Mouse (Mus musculus) layer of hippocampus, adult 2 months (tissue): ENCODE measurements around the gene Ankrd13b. TPM values are rescaled to one million over a fixed set of nuclear protein-coding genes. Genes with fewer than 3 reads are reported as not detected.
"Not testable (repeated sequence)": the region's sequence is repeated elsewhere in the genome, so short reads cannot be mapped to it uniquely, and the experiment has no call there.

Experiments used
- DNase-seq, 2 experiments: peaks; one replicate each; pipeline ENCODE4 v3.0.0; 2022; ENCODE audit warnings: low spot score in 2 of 2
- H3K27ac ChIP-seq: fragments of 200-600 bp; 2 replicates; pipeline ENCODE4 v1.8.1; 2022
- H3K4me3 ChIP-seq: fragments of 200-600 bp; 2 replicates; pipeline ENCODE4 v1.8.1; 2022; ENCODE audit warnings: mild to moderate bottlenecking
- CTCF ChIP-seq: fragments of 200-600 bp; conservative IDR thresholded peaks from 2 replicates; pipeline ENCODE4 v1.8.1; 2022; ENCODE audit warnings: antibody characterized with exemption, mild to moderate bottlenecking, moderate library complexity
- long read RNA-seq, 2 experiments: library from polyadenylated mRNA; stranded (forward); transcript quantifications; one replicate each; pipeline ENCODE4 v2.0.0; 2021; ENCODE audit warnings: borderline mapping rate in 2 of 2
- total RNA-seq, 2 experiments: library from RNA; stranded (reverse); gene quantifications; 2 replicates each; pipeline ENCODE4 v1.2.3; 2021

The Ankrd13b gene
- 10 to 100 TPM; 80.1 to 81.7 TPM for total RNA-seq
- long read RNA-seq, experiment 1, transcript Ankrd13b-201 (15 exons, 3,105 nt) = major isoform, 9 of 48 reads
- long read RNA-seq, experiment 1, partial matches to known transcripts = 9 of 48 reads
- long read RNA-seq, experiment 1, other reads (novel, unspliced or antisense) = 30 of 48 reads
- long read RNA-seq, experiment 2, transcript Ankrd13b-201 (15 exons, 3,105 nt) = major isoform, 11 of 53 reads
- long read RNA-seq, experiment 2, partial matches to known transcripts = 23 of 53 reads
- long read RNA-seq, experiment 2, other reads (novel, unspliced or antisense) = 19 of 53 reads

- Histone ChIP-seq H3K4me3 (peak within 1 kb of the TSS; percentile 65), H3K27ac (peak within 1 kb of the TSS; percentile 95)
- TF ChIP-seq CTCF = no peak
- DNase-seq = peak; percentile 71 to 83
Measured at GRCm38 (mm10) chr11:77489591-77490235, at the start of gene Ankrd13b. Ankrd13b (minus strand) TSS chr11:77489678.

GRCm38 (mm10) chr11:77532202-77532846 is 42.8 kb upstream of the Ankrd13b start:
- H3K27ac ChIP-seq = no peak overlapping the region
- H3K4me3 ChIP-seq = no peak overlapping the region
- TF ChIP-seq CTCF = no peak
- no peak for DNase-seq

- H3K27ac ChIP-seq = no peak overlapping the region
- H3K4me3 ChIP-seq = no peak overlapping the region
- TF ChIP-seq CTCF = no peak
- DNase-seq = no peak
Measured at GRCm38 (mm10) chr11:77530862-77531261, 41.4 kb upstream of the Ankrd13b start.

- DNase-seq = no peak
- Histone ChIP-seq H3K4me3 (no peak overlapping the region), H3K27ac (no peak overlapping the region)
- TF ChIP-seq CTCF = no peak
Measured at GRCm38 (mm10) chr11:77529644-77530043, 40.2 kb upstream of the Ankrd13b start.

GRCm38 (mm10) chr11:77528420-77528819 is 38.9 kb upstream of the Ankrd13b start:
- not testable (repeated sequence) for H3K27ac ChIP-seq, DNase-seq, H3K4me3 ChIP-seq
- TF ChIP-seq CTCF = peak; percentile 22; the same call in 1 of the 2 replicates

GRCm38 (mm10) chr11:77525804-77526486 is 36.5 kb upstream of the Ankrd13b start:
- Histone ChIP-seq H3K27ac (no peak overlapping the region), H3K4me3 (no peak overlapping the region)
- DNase-seq = no peak
- TF ChIP-seq CTCF = peak; percentile 45

GRCm38 (mm10) chr11:77520601-77521529 is 31.4 kb upstream of the Ankrd13b start:
- no peak overlapping the region; the same call in 1 of the 2 replicates for H3K27ac ChIP-seq
- no peak for TF ChIP-seq CTCF
- H3K4me3 ChIP-seq = no peak overlapping the region
- no peak for DNase-seq

GRCm38 (mm10) chr11:77519043-77519442 is 29.6 kb upstream of the Ankrd13b start, which contains the start of gene Gm10392:
Gm10392 (minus strand) TSS chr11:77519198.
- no peak for TF ChIP-seq CTCF
- no peak for DNase-seq
- peak within 1 kb of the TSS; percentile 62 for H3K27ac ChIP-seq
- no peak within 1 kb of the TSS for H3K4me3 ChIP-seq

GRCm38 (mm10) chr11:77518051-77518798 is 28.7 kb upstream of the Ankrd13b start:
- no peak for TF ChIP-seq CTCF
- H3K27ac ChIP-seq = peak overlapping the region; percentile 62
- DNase-seq = no peak
- H3K4me3 ChIP-seq = no peak overlapping the region

- no peak for DNase-seq
- no peak for TF ChIP-seq CTCF
- Histone ChIP-seq H3K4me3 (no peak overlapping the region), H3K27ac (no peak overlapping the region)
Measured at GRCm38 (mm10) chr11:77516553-77517425, 27.3 kb upstream of the Ankrd13b start.
